Mouse (Mus musculus): ENCODE results near the gene Elmod3.

- TF ChIP-seq CTCF (IDR thresholded peaks at IDR 0.05; ENCODE audit: insufficient read depth, low read length): no peak
- TF ChIP-seq POLR2A (IDR thresholded peaks at IDR 0.05; ENCODE audit: borderline replicate concordance, extremely low read depth, low read depth, low read length): peak; percentile 12; the same call in 1 of the 2 replicates
Measured at GRCm38 (mm10) chr6:72549041-72549580, 49.1 kb downstream of the Elmod3 start.

Data from lung, adult 2 months (tissue).